8 mouse cellular contexts compared by ENCODE assay signal in genomic region chr1:82432919-82433648, GRCm38 (mm10).
DNase-seq lines count a peak whose midpoint lies in the region; TF ChIP-seq lines count a peak whose summit lies in the region.

No protein-coding gene starts in this region.

- no peak overlapping the region for H3K4me3 ChIP-seq in kidney, adult 2 months (ENCODE audit: insufficient read depth, low read depth, low read length)

- H3K4me1 ChIP-seq in kidney, adult 2 months (ENCODE audit: control insufficient read depth, insufficient read depth, low read length) = no peaks in the 10 kb centered on the region; the same call in 1 of the 2 replicates

- no peaks in the 10 kb centered on the region for H3K36me3 ChIP-seq in kidney, adult 2 months (ENCODE audit: control insufficient read depth, insufficient read depth, low read length)

- 57% methylated on average over 15 of the region's 15 CpGs for WGBS in kidney, adult 2 months

- no peaks in the 10 kb centered on the region for H3K27me3 ChIP-seq in kidney, adult 2 months (replicated peaks; ENCODE audit: control insufficient read depth, insufficient read depth, low read length)

- DNase-seq in heart, adult 18-20 months = peak; percentile 42 to 78
- no peak for DNase-seq in heart, adult 11 months
- peak; percentile 70 to 76 for DNase-seq in cerebellum, postnatal 36 days
- DNase-seq in frontal cortex, postnatal 36 days (ENCODE audit: low spot score in 2 of 2) = peak; percentile 77 to 85
- peak; percentile 81 for DNase-seq in kidney, adult 2 months
- DNase-seq in left cerebral cortex, postnatal 4 days = peak; percentile 79
- peak; percentile 3 for DNase-seq in naive thymus-derived CD4-positive, alpha-beta T cell, adult 2 months (ENCODE audit: low read depth)
- DNase-seq in testis, postnatal 14 days (ENCODE audit: low spot score) = peak; percentile 19

- intact Hi-C loops in left cerebral cortex, postnatal 4 days (cut with DNase I) = loop anchor here (5.0 kb wide), 3 partner anchors 116 to 1116 kb away; partner anchors contain the start of genes Irs1 and Rhbdd1

- no peak overlapping the region for H3K27ac ChIP-seq in kidney, adult 2 months (ENCODE audit: insufficient read depth, low read depth, low read length)

- TF ChIP-seq POLR2A in kidney, adult 2 months (IDR thresholded peaks at IDR 0.05; ENCODE audit: low read depth, low read length) = no peak

- TF ChIP-seq CTCF in kidney, adult 2 months (conservative IDR thresholded peaks at IDR 0.05; ENCODE audit: insufficient read depth, insufficient read length, low read depth, low read length) = peak; percentile 84
